Mouse (Mus musculus): ENCODE measurements around the gene Npepps. TPM values are rescaled to one million over a fixed set of nuclear protein-coding genes. Genes with fewer than 3 reads are reported as not detected.
"Not testable (repeated sequence)": the region's sequence is repeated elsewhere in the genome, so short reads cannot be mapped to it uniquely, and the experiment has no call there.

Npepps gene
- total and polyA plus RNA-seq, 3 experiments: 23.5 to 87.9 (median 53.6) TPM

DNA sequence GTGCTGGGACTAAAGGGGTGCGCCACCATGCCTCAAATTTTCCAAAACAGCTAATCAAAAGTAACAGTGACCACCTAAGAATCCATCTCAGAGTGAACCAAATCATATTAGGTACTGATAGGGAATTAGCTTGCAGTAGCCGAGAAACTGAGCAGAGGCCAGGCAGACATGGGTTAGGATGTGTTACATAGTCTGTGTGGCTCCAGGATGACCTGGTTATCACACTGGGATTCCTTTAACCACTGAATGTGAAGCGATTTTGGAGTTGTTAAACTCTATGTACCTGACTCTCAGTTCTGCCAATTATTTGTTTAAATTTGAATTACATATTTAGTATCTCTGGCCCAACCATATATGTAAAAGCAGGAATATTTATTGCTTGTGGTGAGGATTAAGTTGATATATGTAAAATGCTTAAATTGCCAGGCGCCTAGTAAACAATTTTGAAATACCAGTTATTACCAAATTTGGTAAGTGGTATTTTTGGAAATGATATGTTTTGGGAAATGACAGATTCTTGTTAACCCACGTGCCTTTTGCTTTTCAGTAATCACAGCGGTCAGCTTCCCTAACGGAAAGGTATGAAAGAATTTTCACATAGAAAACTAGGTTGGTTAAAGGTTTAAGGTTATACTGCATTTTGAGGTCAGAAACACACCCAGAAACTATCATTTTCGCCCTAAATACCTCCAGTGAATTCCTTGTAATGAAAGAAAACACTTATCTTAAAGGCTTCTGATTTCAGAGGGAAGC is 34.5 kb upstream of the Npepps start:
- H3K36me3 ChIP-seq (replicated peaks): peaks cover 6% of the 10 kb centered on the region
- H3K9me3 ChIP-seq (replicated peaks): no peaks in the 10 kb centered on the region
- peaks cover 31% of the 10 kb centered on the region for H3K4me1 ChIP-seq (ENCODE audit: insufficient read depth, low read depth, low read length)
- peak overlapping the region; percentile 70 for H3K4me3 ChIP-seq (ENCODE audit: low read depth, low read length)
- DNase-seq (ENCODE audit: low spot score): no peak
- no peak for ATAC-seq (ENCODE audit: extremely low read depth, insufficient number of reproducible peaks, low FRiP score, poor library complexity, severe bottlenecking)
- TF ChIP-seq POLR2AphosphoS5 (IDR thresholded peaks at IDR 0.05; ENCODE audit: insufficient replicate concordance, low read depth, low read length) (no peak), CTCF (IDR thresholded peaks at IDR 0.05; ENCODE audit: low read depth, low read length) (no peak)
- H3K27me3 ChIP-seq (ENCODE audit: insufficient read depth, low read length): no peaks in the 10 kb centered on the region

DNA sequence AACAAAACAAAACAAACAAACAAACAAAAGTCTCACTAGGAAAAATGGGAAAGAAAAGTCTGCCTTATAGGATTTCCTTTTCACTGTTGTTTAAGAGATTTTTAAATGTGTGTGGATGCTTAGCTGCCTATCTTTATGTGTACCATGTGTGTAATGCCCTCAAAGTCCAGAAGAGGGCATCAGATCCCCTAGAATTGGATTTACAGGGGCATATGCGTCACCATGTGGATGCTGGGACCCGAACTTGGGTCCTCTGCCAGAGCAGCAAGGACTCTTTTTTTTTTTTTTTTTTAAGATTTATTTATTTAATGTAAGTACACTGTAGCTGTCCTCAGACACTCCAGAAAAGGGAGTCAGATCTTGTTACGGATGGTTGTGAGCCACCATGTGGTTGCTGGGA is 33.7 kb upstream of the Npepps start:
- ATAC-seq (ENCODE audit: extremely low read depth, insufficient number of reproducible peaks, low FRiP score, poor library complexity, severe bottlenecking) (no peak), DNase-seq (ENCODE audit: low spot score) (no peak)
- TF ChIP-seq GATA2 (IDR thresholded peaks at IDR 0.05; ENCODE audit: borderline replicate concordance, low read depth, low read length) (no peak), CTCF (IDR thresholded peaks at IDR 0.05; ENCODE audit: low read depth, low read length) (peak; percentile 17; the same call in 1 of the 2 replicates), TAL1 (conservative IDR thresholded peaks at IDR 0.05; ENCODE audit: low read depth, low read length) (no peak), GATA1 (IDR thresholded peaks at IDR 0.05; ENCODE audit: borderline replicate concordance, low read length) (no peak), POLR2AphosphoS5 (IDR thresholded peaks at IDR 0.05; ENCODE audit: insufficient replicate concordance, low read depth, low read length) (no peak)

DNA sequence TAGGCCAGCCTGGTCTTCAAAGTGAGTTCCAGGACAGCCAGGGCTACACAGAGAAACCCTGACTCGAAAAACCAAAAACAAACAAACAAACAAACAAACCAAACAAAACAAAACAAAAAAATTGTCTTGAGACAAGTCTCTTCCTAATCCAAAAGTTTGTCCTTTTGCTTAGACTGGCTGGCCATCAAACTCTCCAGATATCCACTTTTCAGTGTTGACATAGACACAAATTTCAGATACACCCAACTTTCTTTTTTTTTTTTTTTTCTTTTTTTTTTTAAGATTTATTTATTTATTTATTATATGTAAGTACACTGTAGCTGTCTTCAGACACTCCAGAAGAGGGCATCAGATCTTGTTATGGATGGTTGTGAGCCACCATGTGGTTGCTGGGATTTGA is 32.4 kb upstream of the Npepps start:
- H3K4me1 ChIP-seq (ENCODE audit: insufficient read depth, low read depth, low read length): peaks cover 44% of the 10 kb centered on the region
- H3K27me3 ChIP-seq (ENCODE audit: insufficient read depth, low read length); H3K36me3 ChIP-seq (replicated peaks); H3K9me3 ChIP-seq (replicated peaks); ATAC-seq (ENCODE audit: extremely low read depth, insufficient number of reproducible peaks, low FRiP score, poor library complexity, severe bottlenecking); DNase-seq (ENCODE audit: low spot score); H3K4me3 ChIP-seq (ENCODE audit: low read depth, low read length): not testable (repeated sequence)

More for the DNA sequence above, 33.7 kb upstream of the Npepps start:
- no peaks in the 10 kb centered on the region for H3K9me3 ChIP-seq (replicated peaks)
- H3K4me3 ChIP-seq (ENCODE audit: low read depth, low read length): no peak overlapping the region
- peaks cover 39% of the 10 kb centered on the region for H3K4me1 ChIP-seq (ENCODE audit: insufficient read depth, low read depth, low read length)
- H3K27me3 ChIP-seq (ENCODE audit: insufficient read depth, low read length): no peaks in the 10 kb centered on the region
- peaks cover 6% of the 10 kb centered on the region for H3K36me3 ChIP-seq (replicated peaks)

DNA sequence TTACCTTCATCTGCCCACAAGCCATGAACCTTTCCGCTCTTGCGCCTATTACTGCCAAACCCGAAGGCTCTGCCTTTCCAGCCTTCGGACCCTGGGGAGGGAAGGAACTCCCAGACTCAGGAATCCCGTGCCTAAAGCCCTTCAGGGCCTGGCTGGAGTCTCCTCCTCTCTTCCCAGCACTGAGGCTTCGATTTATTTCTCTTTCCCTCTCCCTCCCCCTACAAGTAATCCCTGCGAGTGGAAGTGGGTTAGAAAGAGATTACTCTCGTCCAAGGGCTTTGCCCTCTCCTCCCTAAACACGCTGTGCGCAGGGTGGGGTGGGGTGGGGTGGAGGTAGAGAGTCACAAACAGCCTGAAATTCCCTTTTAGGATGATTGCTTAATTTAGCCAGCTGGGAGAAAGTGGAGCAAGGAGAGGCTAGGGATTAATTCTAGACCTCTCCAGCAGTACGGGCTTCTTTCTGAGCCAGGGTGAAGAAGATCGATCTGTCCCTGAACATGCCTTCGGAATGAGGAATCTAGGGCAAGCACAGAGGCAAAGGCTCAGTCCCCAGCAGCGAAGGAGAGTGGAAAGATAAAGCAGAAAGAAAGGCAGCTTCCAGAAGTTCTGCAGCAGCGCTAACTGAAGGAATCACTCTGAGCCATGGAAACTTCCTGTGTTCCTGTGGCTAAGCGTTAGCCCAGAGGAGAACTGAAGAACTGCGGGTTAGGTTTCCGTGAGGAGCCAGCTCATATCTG is 30.6 kb upstream of the Npepps start:
- no peak for DNase-seq (ENCODE audit: low spot score)
- Histone ChIP-seq H3K4me1 (ENCODE audit: insufficient read depth, low read depth, low read length) (peaks cover 34% of the 10 kb centered on the region), H3K9me3 (replicated peaks) (no peaks in the 10 kb centered on the region), H3K27me3 (ENCODE audit: insufficient read depth, low read length) (no peaks in the 10 kb centered on the region), H3K36me3 (replicated peaks) (no peaks in the 10 kb centered on the region), H3K4me3 (ENCODE audit: low read depth, low read length) (peak overlapping the region; percentile 7; the same call in 1 of the 2 replicates)
- TF ChIP-seq POLR2AphosphoS5 (IDR thresholded peaks at IDR 0.05; ENCODE audit: insufficient replicate concordance, low read depth, low read length) (no peak), CTCF (IDR thresholded peaks at IDR 0.05; ENCODE audit: low read depth, low read length) (no peak), GATA1 (IDR thresholded peaks at IDR 0.05; ENCODE audit: borderline replicate concordance, low read length) (no peak), TAL1 (conservative IDR thresholded peaks at IDR 0.05; ENCODE audit: low read depth, low read length) (no peak), GATA2 (IDR thresholded peaks at IDR 0.05; ENCODE audit: borderline replicate concordance, low read depth, low read length) (no peak)
- ATAC-seq (ENCODE audit: extremely low read depth, insufficient number of reproducible peaks, low FRiP score, poor library complexity, severe bottlenecking): no peak

DNA sequence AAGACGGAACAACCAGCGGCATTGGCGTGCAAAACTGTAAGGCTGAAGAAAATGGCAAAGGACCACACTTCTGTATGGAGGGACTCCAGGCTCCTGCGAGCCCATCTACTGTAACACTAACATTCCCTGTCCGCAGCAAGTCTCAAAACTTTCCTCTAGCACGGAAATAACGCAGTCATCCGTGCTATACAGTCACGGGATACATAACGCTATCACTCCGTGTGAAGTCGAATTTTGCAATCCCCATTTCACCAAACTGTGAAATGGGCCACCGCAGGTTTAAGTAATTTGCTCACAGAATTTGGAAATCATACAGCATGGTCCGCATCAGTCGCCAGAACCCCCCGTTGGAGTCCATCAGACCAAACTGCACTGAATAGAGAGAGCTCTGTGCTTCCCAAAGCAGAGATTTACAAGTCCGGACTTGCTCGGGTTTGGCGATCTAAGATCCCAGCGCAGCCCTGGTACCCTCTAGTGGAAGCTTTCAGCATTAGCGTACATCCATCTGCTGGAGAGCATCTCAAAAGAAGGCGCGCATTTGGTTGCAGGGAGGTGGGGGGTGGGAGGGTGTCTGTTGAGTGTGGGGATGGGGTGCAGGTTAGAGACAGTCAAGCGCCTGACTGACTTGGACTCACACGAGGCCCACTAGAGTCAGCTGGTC is 29.6 kb upstream of the Npepps start:
- no peaks in the 10 kb centered on the region for H3K36me3 ChIP-seq (replicated peaks)
- H3K9me3 ChIP-seq (replicated peaks): no peaks in the 10 kb centered on the region
- H3K4me3 ChIP-seq (ENCODE audit: low read depth, low read length): peak overlapping the region; percentile 65
- no peaks in the 10 kb centered on the region for H3K27me3 ChIP-seq (ENCODE audit: insufficient read depth, low read length)
- H3K4me1 ChIP-seq (ENCODE audit: insufficient read depth, low read depth, low read length): peaks cover 34% of the 10 kb centered on the region
- DNase-seq (ENCODE audit: low spot score) (peak; percentile 68), ATAC-seq (ENCODE audit: extremely low read depth, insufficient number of reproducible peaks, low FRiP score, poor library complexity, severe bottlenecking) (no peak)
- 0 out of 2 replicates have a peak, but pooled peaks have one; percentile 25 for TF ChIP-seq CTCF (IDR thresholded peaks at IDR 0.05; ENCODE audit: low read depth, low read length)
- no peak for TF ChIP-seq TAL1 (conservative IDR thresholded peaks at IDR 0.05; ENCODE audit: low read depth, low read length)
- no peak for TF ChIP-seq GATA1 (IDR thresholded peaks at IDR 0.05; ENCODE audit: borderline replicate concordance, low read length)

DNA sequence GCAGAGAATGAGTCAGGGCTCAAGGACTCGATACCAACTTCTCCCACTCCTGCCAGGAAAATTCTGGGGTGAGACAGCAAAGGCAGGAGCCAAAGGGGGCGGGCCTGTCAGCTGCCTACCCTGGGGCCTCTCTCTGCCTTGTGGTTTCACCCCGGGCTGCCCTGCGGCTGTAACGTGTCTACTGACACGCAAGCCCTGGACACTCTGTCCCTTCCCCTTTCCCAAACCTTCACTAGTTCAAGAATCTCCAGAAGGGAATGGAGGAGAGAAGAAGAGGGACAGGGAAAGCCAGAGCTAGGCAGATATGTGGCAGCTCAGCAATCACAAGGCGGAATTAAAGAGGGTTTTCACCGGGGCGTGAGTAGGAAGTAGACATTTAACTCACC is 29.0 kb upstream of the Npepps start:
- DNase-seq (ENCODE audit: low spot score) (peak; percentile 74), ATAC-seq (ENCODE audit: extremely low read depth, insufficient number of reproducible peaks, low FRiP score, poor library complexity, severe bottlenecking) (peak; percentile 66)
- H3K4me1 ChIP-seq (ENCODE audit: insufficient read depth, low read depth, low read length): peaks cover 30% of the 10 kb centered on the region
- no peak for TF ChIP-seq GATA2 (IDR thresholded peaks at IDR 0.05; ENCODE audit: borderline replicate concordance, low read depth, low read length)
- no peak for TF ChIP-seq POLR2AphosphoS5 (IDR thresholded peaks at IDR 0.05; ENCODE audit: insufficient replicate concordance, low read depth, low read length)
- TF ChIP-seq GATA1 (IDR thresholded peaks at IDR 0.05; ENCODE audit: borderline replicate concordance, low read length): no peak
- no peak for TF ChIP-seq TAL1 (conservative IDR thresholded peaks at IDR 0.05; ENCODE audit: low read depth, low read length)
- TF ChIP-seq CTCF (IDR thresholded peaks at IDR 0.05; ENCODE audit: low read depth, low read length): no peak
- no peaks in the 10 kb centered on the region for H3K9me3 ChIP-seq (replicated peaks)
- peak overlapping the region; percentile 65 for H3K4me3 ChIP-seq (ENCODE audit: low read depth, low read length)
- no peaks in the 10 kb centered on the region for H3K36me3 ChIP-seq (replicated peaks)
- no peaks in the 10 kb centered on the region for H3K27me3 ChIP-seq (ENCODE audit: insufficient read depth, low read length)
